Mouse (Mus musculus): Measurements from ENCODE around the gene Znhit1. TPM values are rescaled to one million over a fixed set of nuclear protein-coding genes. Genes with fewer than 3 reads are reported as not detected.

Gene Znhit1
- polyA plus RNA-seq, 1 experiment, result 308 TPM

DNA sequence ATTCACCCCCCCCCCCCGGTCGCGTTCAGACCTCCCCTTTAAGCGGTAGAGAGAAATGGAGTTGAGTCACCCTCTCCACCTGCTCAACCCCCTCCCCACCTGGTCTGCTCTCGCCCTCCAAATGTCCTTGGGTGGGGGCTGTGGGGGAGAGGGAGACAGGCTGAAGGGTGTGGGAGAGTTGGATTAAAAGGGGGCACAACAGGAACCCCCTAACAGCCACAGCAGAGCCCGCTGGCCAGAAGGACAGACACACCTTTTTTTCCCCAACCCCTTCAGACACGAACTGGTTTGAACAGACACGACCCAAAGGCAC, 41.4 kb upstream of the Znhit1 start:
- no peak overlapping the region for H3K4me3 ChIP-seq (ENCODE audit: control insufficient read depth, low read depth, low read length)
- H3K27me3 ChIP-seq (ENCODE audit: control insufficient read depth, insufficient read depth, low read length), result 0 out of 2 replicates have a peak, but pooled peaks cover 2% of the 10 kb centered on the region

DNA sequence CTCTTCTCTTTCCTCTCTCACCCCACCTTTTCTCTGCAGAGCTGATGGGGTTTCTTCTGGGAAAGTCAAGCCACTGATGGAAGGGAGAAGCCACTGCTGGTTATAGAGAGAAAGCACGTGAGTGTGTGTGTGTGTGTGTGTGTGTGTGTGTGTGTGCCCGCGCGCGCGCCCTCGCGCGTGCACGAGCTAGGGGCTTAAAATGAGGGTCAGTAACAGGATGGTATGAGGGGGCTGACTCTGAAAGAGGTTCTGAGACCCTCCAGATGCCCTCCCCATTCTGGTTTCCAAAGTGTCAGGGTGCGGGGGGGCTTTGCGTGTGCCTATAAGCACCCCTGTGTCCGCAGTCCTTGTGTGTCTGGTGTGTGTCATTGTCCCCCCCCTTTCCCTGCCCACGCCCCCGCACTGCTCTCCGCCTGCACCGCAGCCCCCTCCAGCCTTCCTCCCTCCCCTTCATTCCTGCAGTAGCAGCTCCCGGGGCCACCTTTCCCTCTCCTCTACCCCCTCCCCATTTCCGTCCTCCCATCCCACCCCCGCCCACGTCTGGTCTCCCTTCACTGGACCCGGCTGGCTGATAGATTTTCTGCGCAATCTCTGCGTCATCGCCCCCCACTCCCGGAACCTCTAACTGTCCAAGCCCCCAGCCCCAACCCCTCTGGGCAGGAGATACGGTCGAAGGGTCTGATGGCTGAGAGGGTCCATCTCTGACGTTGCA, 40.9 kb upstream of the Znhit1 start:
- Histone ChIP-seq H3K4me3 (ENCODE audit: control insufficient read depth, low read depth, low read length) (no peak overlapping the region), H3K4me1 (ENCODE audit: control insufficient read depth, insufficient read depth, low read length) (peaks cover 39% of the 10 kb centered on the region), H3K27me3 (ENCODE audit: control insufficient read depth, insufficient read depth, low read length) (0 out of 2 replicates have a peak, but pooled peaks cover 2% of the 10 kb centered on the region)

More for the DNA sequence above, 41.4 kb upstream of the Znhit1 start:
- no peak for TF ChIP-seq POLR2A (IDR thresholded peaks at IDR 0.05; ENCODE audit: control insufficient read depth, low read depth, low read length)
- TF ChIP-seq CTCF (IDR thresholded peaks at IDR 0.05; ENCODE audit: control insufficient read depth, insufficient read depth, insufficient replicate concordance, low read depth, low read length), result no peak
- Histone ChIP-seq H3K27ac (ENCODE audit: control insufficient read depth, insufficient read depth, low read depth, low read length) (no peak overlapping the region), H3K4me1 (ENCODE audit: control insufficient read depth, insufficient read depth, low read length) (peaks cover 39% of the 10 kb centered on the region), H3K36me3 (ENCODE audit: control insufficient read depth, insufficient read depth, low read length) (no peaks in the 10 kb centered on the region)

DNA sequence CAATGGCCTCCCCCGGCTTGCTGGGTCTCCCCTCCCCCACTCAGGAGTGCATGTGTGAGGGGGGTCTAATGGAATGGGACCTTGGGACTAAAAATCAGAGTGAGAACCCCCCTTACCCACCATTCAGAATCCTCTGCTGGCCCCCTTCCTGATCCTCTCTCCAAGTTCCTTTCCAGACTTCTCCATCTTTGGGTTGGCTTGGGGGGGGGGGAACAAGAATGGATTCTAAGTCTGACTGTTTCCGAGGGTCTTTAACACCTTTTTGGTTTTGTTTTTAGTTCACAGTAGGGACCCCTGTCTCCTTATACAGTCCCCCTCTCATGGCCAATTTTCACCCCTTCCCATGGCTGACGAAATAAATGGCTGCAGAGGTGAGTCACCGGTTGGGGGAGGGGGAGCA, 38.3 kb upstream of the Znhit1 start, which contains the start of gene Vgf:
Gene Vgf (plus strand): TSS at position 301 of the 400 bp plus-strand sequence.
- Histone ChIP-seq H3K4me3 (ENCODE audit: control insufficient read depth, low read depth, low read length) (peak within 1 kb of the TSS; percentile 14), H3K27ac (ENCODE audit: control insufficient read depth, insufficient read depth, low read depth, low read length) (no peak within 1 kb of the TSS), H3K4me1 (ENCODE audit: control insufficient read depth, insufficient read depth, low read length) (peaks cover 23% of the 10 kb centered on the region), H3K36me3 (ENCODE audit: control insufficient read depth, insufficient read depth, low read length) (no peaks in the 10 kb centered on the region), H3K27me3 (ENCODE audit: control insufficient read depth, insufficient read depth, low read length) (0 out of 2 replicates have a peak, but pooled peaks cover 2% of the 10 kb centered on the region)
- TF ChIP-seq CTCF (IDR thresholded peaks at IDR 0.05; ENCODE audit: control insufficient read depth, insufficient read depth, insufficient replicate concordance, low read depth, low read length), result no peak
- TF ChIP-seq POLR2A (IDR thresholded peaks at IDR 0.05; ENCODE audit: control insufficient read depth, low read depth, low read length), result no peak

More for the DNA sequence above, 40.9 kb upstream of the Znhit1 start:
- no peak overlapping the region for H3K27ac ChIP-seq (ENCODE audit: control insufficient read depth, insufficient read depth, low read depth, low read length)
- no peaks in the 10 kb centered on the region for H3K36me3 ChIP-seq (ENCODE audit: control insufficient read depth, insufficient read depth, low read length)
- no peak for TF ChIP-seq POLR2A (IDR thresholded peaks at IDR 0.05; ENCODE audit: control insufficient read depth, low read depth, low read length)
- TF ChIP-seq CTCF (IDR thresholded peaks at IDR 0.05; ENCODE audit: control insufficient read depth, insufficient read depth, insufficient replicate concordance, low read depth, low read length), result no peak

DNA sequence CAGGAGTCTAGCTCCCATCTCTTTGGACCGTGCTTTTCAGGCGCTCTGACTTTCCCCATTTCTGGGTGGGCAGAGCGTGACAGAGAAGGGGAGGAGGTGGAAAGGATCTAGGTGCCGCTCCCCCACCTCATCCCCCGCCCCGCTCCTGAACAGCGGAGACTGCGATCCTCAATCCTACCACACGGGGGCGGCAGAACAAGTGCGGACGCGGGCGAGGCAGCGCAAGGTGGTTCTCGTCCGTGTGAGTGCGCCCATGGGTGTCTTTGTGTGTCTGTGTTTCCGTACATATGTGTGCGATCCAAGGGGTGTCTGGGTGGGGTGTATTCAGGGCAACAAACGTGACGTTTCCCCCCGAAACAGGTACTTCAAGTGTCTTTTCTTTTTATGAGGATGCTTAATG, 37.3 kb upstream of the Znhit1 start:
- Histone ChIP-seq H3K4me3 (ENCODE audit: control insufficient read depth, low read depth, low read length) (peak overlapping the region; percentile 14), H3K4me1 (ENCODE audit: control insufficient read depth, insufficient read depth, low read length) (peaks cover 13% of the 10 kb centered on the region), H3K27me3 (ENCODE audit: control insufficient read depth, insufficient read depth, low read length) (no peaks in the 10 kb centered on the region), H3K27ac (ENCODE audit: control insufficient read depth, insufficient read depth, low read depth, low read length) (no peak overlapping the region), H3K36me3 (ENCODE audit: control insufficient read depth, insufficient read depth, low read length) (no peaks in the 10 kb centered on the region)
- TF ChIP-seq CTCF (IDR thresholded peaks at IDR 0.05; ENCODE audit: control insufficient read depth, insufficient read depth, insufficient replicate concordance, low read depth, low read length) (peak; percentile 99), POLR2A (IDR thresholded peaks at IDR 0.05; ENCODE audit: control insufficient read depth, low read depth, low read length) (no peak)

DNA sequence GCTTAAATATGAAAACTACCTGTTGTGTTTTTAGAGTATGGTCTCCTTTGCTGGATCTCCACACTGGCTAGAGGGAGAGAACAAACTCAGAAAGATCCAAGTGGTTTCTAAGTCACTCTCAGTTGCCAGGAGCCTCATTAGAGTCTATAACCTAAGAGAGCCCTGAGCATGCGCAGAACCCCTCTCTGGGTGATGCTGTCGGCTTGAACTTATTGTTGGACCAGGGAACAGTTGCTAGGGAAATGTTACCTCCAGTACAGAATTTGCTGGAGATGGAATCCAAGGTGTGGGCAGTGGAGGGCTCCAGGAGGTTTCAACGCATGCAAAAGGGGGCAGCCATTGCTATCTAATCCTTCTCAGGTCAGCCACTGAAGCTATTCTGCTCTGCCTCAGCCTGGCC, 36.5 kb upstream of the Znhit1 start:
- Histone ChIP-seq H3K27ac (ENCODE audit: control insufficient read depth, insufficient read depth, low read depth, low read length) (no peak overlapping the region), H3K36me3 (ENCODE audit: control insufficient read depth, insufficient read depth, low read length) (no peaks in the 10 kb centered on the region), H3K4me3 (ENCODE audit: control insufficient read depth, low read depth, low read length) (peak overlapping the region; percentile 46; the same call in 1 of the 2 replicates), H3K4me1 (ENCODE audit: control insufficient read depth, insufficient read depth, low read length) (peaks cover 6% of the 10 kb centered on the region), H3K27me3 (ENCODE audit: control insufficient read depth, insufficient read depth, low read length) (no peaks in the 10 kb centered on the region)
- TF ChIP-seq CTCF (IDR thresholded peaks at IDR 0.05; ENCODE audit: control insufficient read depth, insufficient read depth, insufficient replicate concordance, low read depth, low read length) (no peak), POLR2A (IDR thresholded peaks at IDR 0.05; ENCODE audit: control insufficient read depth, low read depth, low read length) (no peak)

DNA sequence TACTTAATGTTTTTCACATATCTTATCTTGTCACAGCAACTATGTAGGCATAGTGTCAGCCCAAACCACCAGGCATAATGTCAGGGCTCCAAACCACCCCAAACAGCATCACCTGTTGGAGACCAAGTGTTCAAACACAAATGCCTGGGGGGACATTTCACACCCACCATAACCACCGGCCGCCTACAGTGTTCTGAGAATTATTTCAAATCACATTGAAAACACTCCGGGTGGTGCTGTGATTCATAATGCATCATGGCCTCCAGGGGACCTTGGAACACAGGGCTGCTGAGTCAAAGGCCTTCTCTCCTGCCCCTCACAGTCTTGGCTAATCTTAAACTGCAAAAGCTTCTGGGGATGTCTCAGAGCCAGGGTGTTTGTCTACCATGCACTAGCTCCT, 28.1 kb upstream of the Znhit1 start:
- no peak for TF ChIP-seq POLR2A (IDR thresholded peaks at IDR 0.05; ENCODE audit: control insufficient read depth, low read depth, low read length)
- no peak for TF ChIP-seq CTCF (IDR thresholded peaks at IDR 0.05; ENCODE audit: control insufficient read depth, insufficient read depth, insufficient replicate concordance, low read depth, low read length)
- H3K27ac ChIP-seq (ENCODE audit: control insufficient read depth, insufficient read depth, low read depth, low read length), result no peak overlapping the region
- H3K36me3 ChIP-seq (ENCODE audit: control insufficient read depth, insufficient read depth, low read length), result no peaks in the 10 kb centered on the region
- no peaks in the 10 kb centered on the region for H3K4me1 ChIP-seq (ENCODE audit: control insufficient read depth, insufficient read depth, low read length)
- no peaks in the 10 kb centered on the region for H3K27me3 ChIP-seq (ENCODE audit: control insufficient read depth, insufficient read depth, low read length)
- H3K4me3 ChIP-seq (ENCODE audit: control insufficient read depth, low read depth, low read length), result no peak overlapping the region

DNA sequence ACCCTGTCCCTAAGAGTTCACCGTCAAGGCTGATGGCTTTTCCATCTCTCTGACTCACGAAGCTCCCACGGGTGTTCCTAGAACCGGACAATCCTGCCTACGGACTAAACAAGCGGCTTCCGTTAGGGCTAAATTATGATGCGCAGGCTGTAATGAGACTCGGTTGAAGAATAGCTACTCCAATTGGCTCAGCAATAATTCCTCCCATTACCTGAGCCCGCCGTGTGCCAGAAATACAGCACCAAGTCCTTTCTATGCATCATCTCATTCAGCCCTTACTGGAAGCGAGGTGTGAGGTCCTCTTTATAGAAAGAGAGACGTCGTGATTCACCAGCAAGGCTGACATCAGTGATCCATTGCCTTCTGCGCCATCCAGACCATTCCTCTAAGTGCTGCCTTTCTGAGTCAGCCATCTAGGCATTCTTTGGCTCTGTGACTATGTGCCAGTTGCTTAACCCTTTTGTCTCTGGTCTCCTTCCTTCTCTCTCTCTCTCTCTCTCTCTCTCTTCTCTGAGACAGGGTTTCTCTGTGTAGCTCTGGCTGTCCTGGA, 24.7 kb upstream of the Znhit1 start:
- H3K4me3 ChIP-seq (ENCODE audit: control insufficient read depth, low read depth, low read length), result no peak overlapping the region
- H3K27me3 ChIP-seq (ENCODE audit: control insufficient read depth, insufficient read depth, low read length), result no peaks in the 10 kb centered on the region
- no peak overlapping the region for H3K27ac ChIP-seq (ENCODE audit: control insufficient read depth, insufficient read depth, low read depth, low read length)
- H3K36me3 ChIP-seq (ENCODE audit: control insufficient read depth, insufficient read depth, low read length), result no peaks in the 10 kb centered on the region
- no peak for TF ChIP-seq CTCF (IDR thresholded peaks at IDR 0.05; ENCODE audit: control insufficient read depth, insufficient read depth, insufficient replicate concordance, low read depth, low read length)
- TF ChIP-seq POLR2A (IDR thresholded peaks at IDR 0.05; ENCODE audit: control insufficient read depth, low read depth, low read length), result no peak
- H3K4me1 ChIP-seq (ENCODE audit: control insufficient read depth, insufficient read depth, low read length), result no peaks in the 10 kb centered on the region

Data from testis, adult 2 months (tissue).